Mouse (Mus musculus) liver, embryonic 12.5 days (tissue): ENCODE data around the gene Pnpla1. TPM values are rescaled to one million over a fixed set of nuclear protein-coding genes. Genes with fewer than 3 reads are reported as not detected.
A peak's percentile ranks its signal among the peaks of the same experiment; 100 is the strongest.

Experiments
- ATAC-seq: fragments of 200-750 bp; cut with Nextera tagmentation; 2 replicates; pipeline ENCODE4 v1.8.0; 2017; ENCODE audit warnings: moderate number of reproducible peaks, mild to moderate bottlenecking, moderate library complexity
- H3K27ac ChIP-seq: fragments of 300-500 bp; sonication (generic); 2 replicates; pipeline ENCODE4 v1.5.1; 2016; ENCODE audit warnings: mild to moderate bottlenecking
- H3K27me3 ChIP-seq: fragments of 300-500 bp; sonication (generic); replicated peaks from 2 replicates; pipeline ENCODE4 v1.6.1; 2016; ENCODE audit warnings: mild to moderate bottlenecking, moderate library complexity
- H3K36me3 ChIP-seq: fragments of 300-500 bp; sonication (generic); 2 replicates; pipeline ENCODE4 v1.6.1; 2016; ENCODE audit warnings: mild to moderate bottlenecking, moderate library complexity
- H3K4me1 ChIP-seq: fragments of 300-500 bp; sonication (generic); 2 replicates; pipeline ENCODE4 v1.6.1; 2016
- H3K4me2 ChIP-seq: fragments of 300-500 bp; sonication (generic); 2 replicates; pipeline ENCODE4 v1.6.1; 2016; ENCODE audit warnings: mild to moderate bottlenecking, moderate library complexity
- H3K4me3 ChIP-seq: fragments of 300-500 bp; sonication (generic); 2 replicates; pipeline ENCODE4 v1.5.1; 2016; ENCODE audit warnings: mild to moderate bottlenecking, moderate library complexity
- H3K9ac ChIP-seq: fragments of 300-500 bp; sonication (generic); 2 replicates; pipeline ENCODE4 v1.6.1; 2016; ENCODE audit warnings: mild to moderate bottlenecking, moderate library complexity
- H3K9me3 ChIP-seq: fragments of 300-500 bp; sonication (generic); replicated peaks from 2 replicates; pipeline ENCODE4 v1.6.1; 2016; ENCODE audit warnings: mild to moderate bottlenecking, moderate library complexity
- WGBS: fragments of 180-500 bp; shearing (Covaris S2); methylation state at CpG from one replicate; pipeline ENCODE4 v1.1.7; 2016; ENCODE audit not compliant: insufficient replicate concordance; 5-methylcytosine and 5-hydroxymethylcytosine counted together
- polyA plus RNA-seq: library from polyadenylated mRNA; unstranded; fragments of >200 nt; fragmentation: Nextera tagmentation; extraction: Ambion mirVana; gene quantifications from 2 replicates; pipeline ENCODE4 v1.2.1, GENCODE M21; 2016

The Pnpla1 gene
- polyA plus RNA-seq, 1 experiment from 2014 or later, result not detected

GRCm38 (mm10) chr17:28874216-28874615 lies 16.0 kb downstream of the Pnpla1 start:
- Histone ChIP-seq H3K4me3 (no peak overlapping the region), H3K27me3 (peaks cover 57% of the 10 kb centered on the region), H3K27ac (no peak overlapping the region), H3K36me3 (no peaks in the 10 kb centered on the region), H3K4me1 (peaks cover 21% of the 10 kb centered on the region), H3K9me3 (no peaks in the 10 kb centered on the region), H3K4me2 (no peak overlapping the region), H3K9ac (no peak overlapping the region)
- WGBS, result 66% methylated on average over 4 of the region's 4 CpGs
- ATAC-seq, result no peak

GRCm38 (mm10) chr17:28874825-28875224 lies 16.6 kb downstream of the Pnpla1 start:
- Histone ChIP-seq H3K9ac (no peak overlapping the region), H3K4me3 (no peak overlapping the region), H3K27ac (no peak overlapping the region), H3K27me3 (peaks cover 61% of the 10 kb centered on the region), H3K9me3 (no peaks in the 10 kb centered on the region), H3K4me1 (peaks cover 17% of the 10 kb centered on the region), H3K36me3 (no peaks in the 10 kb centered on the region), H3K4me2 (no peak overlapping the region)
- ATAC-seq, result no peak
- 57% methylated on average over 7 of the region's 7 CpGs for WGBS

- WGBS, result 45% methylated on average over 8 of the region's 8 CpGs
- Histone ChIP-seq H3K36me3 (no peaks in the 10 kb centered on the region), H3K4me3 (no peak overlapping the region), H3K9me3 (no peaks in the 10 kb centered on the region), H3K27ac (no peak overlapping the region), H3K4me2 (no peak overlapping the region), H3K9ac (no peak overlapping the region), H3K27me3 (peaks cover 66% of the 10 kb centered on the region), H3K4me1 (peaks cover 21% of the 10 kb centered on the region)
- ATAC-seq, result no peak
Measured at GRCm38 (mm10) chr17:28875316-28875715, 17.1 kb downstream of the Pnpla1 start.

- 65% methylated on average over 5 of the region's 5 CpGs for WGBS
- no peak overlapping the region for H3K4me3 ChIP-seq
- no peak overlapping the region for H3K4me2 ChIP-seq
- no peak for ATAC-seq
- no peaks in the 10 kb centered on the region for H3K9me3 ChIP-seq
- peaks cover 75% of the 10 kb centered on the region for H3K27me3 ChIP-seq
- no peak overlapping the region for H3K27ac ChIP-seq
- no peak overlapping the region for H3K9ac ChIP-seq
- peaks cover 21% of the 10 kb centered on the region for H3K4me1 ChIP-seq
- no peaks in the 10 kb centered on the region for H3K36me3 ChIP-seq
Measured at GRCm38 (mm10) chr17:28876331-28876730, 18.1 kb downstream of the Pnpla1 start.

- H3K36me3 ChIP-seq, result no peaks in the 10 kb centered on the region
- H3K4me3 ChIP-seq, result no peak overlapping the region
Measured at GRCm38 (mm10) chr17:28876821-28877220, 18.6 kb downstream of the Pnpla1 start.

GRCm38 (mm10) chr17:28879931-28880391 lies 21.8 kb downstream of the Pnpla1 start:
- ATAC-seq, result 0 out of 2 replicates have a peak, but pooled peaks have one; percentile 12
- Histone ChIP-seq H3K9ac (no peak overlapping the region), H3K27ac (no peak overlapping the region), H3K4me3 (no peak overlapping the region), H3K4me2 (no peak overlapping the region), H3K36me3 (no peaks in the 10 kb centered on the region), H3K4me1 (peaks cover 23% of the 10 kb centered on the region), H3K9me3 (no peaks in the 10 kb centered on the region), H3K27me3 (peaks cover 70% of the 10 kb centered on the region)
- 7% methylated on average over 18 of the region's 18 CpGs for WGBS

More at GRCm38 (mm10) chr17:28876821-28877220, 18.6 kb downstream of the Pnpla1 start:
- Histone ChIP-seq H3K27me3 (peaks cover 74% of the 10 kb centered on the region), H3K4me1 (peaks cover 21% of the 10 kb centered on the region), H3K4me2 (peak overlapping the region; percentile 31), H3K27ac (no peak overlapping the region), H3K9ac (no peak overlapping the region), H3K9me3 (no peaks in the 10 kb centered on the region)
- no peak for ATAC-seq
- WGBS, result 16% methylated on average over 19 of the region's 19 CpGs

- Histone ChIP-seq H3K27ac (no peak overlapping the region), H3K9me3 (no peaks in the 10 kb centered on the region), H3K4me3 (no peak overlapping the region), H3K4me2 (peak overlapping the region; percentile 27), H3K4me1 (peaks cover 10% of the 10 kb centered on the region), H3K9ac (no peak overlapping the region), H3K36me3 (no peaks in the 10 kb centered on the region), H3K27me3 (peaks cover 48% of the 10 kb centered on the region)
- 6% methylated on average over 12 of the region's 12 CpGs for WGBS
- ATAC-seq, result no peak
Measured at GRCm38 (mm10) chr17:28882316-28882715, 24.1 kb downstream of the Pnpla1 start.

GRCm38 (mm10) chr17:28882810-28883209 lies 24.6 kb downstream of the Pnpla1 start:
- Histone ChIP-seq H3K36me3 (no peaks in the 10 kb centered on the region), H3K4me3 (no peak overlapping the region), H3K27ac (no peak overlapping the region), H3K4me1 (peaks cover 10% of the 10 kb centered on the region), H3K9me3 (no peaks in the 10 kb centered on the region), H3K4me2 (peak overlapping the region; percentile 27), H3K27me3 (peaks cover 46% of the 10 kb centered on the region), H3K9ac (no peak overlapping the region)
- ATAC-seq, result no peak
- WGBS, result 26% methylated on average over 8 of the region's 8 CpGs

GRCm38 (mm10) chr17:28883941-28884516 lies 25.8 kb downstream of the Pnpla1 start:
- Histone ChIP-seq H3K4me3 (no peak overlapping the region), H3K9ac (no peak overlapping the region), H3K27me3 (peaks cover 35% of the 10 kb centered on the region), H3K36me3 (no peaks in the 10 kb centered on the region), H3K4me2 (no peak overlapping the region), H3K27ac (no peak overlapping the region), H3K9me3 (no peaks in the 10 kb centered on the region), H3K4me1 (peaks cover 10% of the 10 kb centered on the region)
- WGBS, result 41% methylated on average over 10 of the region's 10 CpGs
- no peak for ATAC-seq

- Histone ChIP-seq H3K36me3 (no peaks in the 10 kb centered on the region), H3K4me1 (peaks cover 5% of the 10 kb centered on the region), H3K27me3 (peaks cover 24% of the 10 kb centered on the region), H3K9ac (no peak overlapping the region), H3K9me3 (no peaks in the 10 kb centered on the region), H3K4me2 (no peak overlapping the region), H3K4me3 (no peak overlapping the region), H3K27ac (no peak overlapping the region)
- ATAC-seq, result no peak
- WGBS, result 65% methylated on average over 8 of the region's 8 CpGs
Measured at GRCm38 (mm10) chr17:28885231-28885630, 27.0 kb downstream of the Pnpla1 start.

GRCm38 (mm10) chr17:28886266-28886665 lies 28.1 kb downstream of the Pnpla1 start:
- Histone ChIP-seq H3K9ac (no peak overlapping the region), H3K27me3 (peaks cover 13% of the 10 kb centered on the region), H3K27ac (no peak overlapping the region), H3K9me3 (no peaks in the 10 kb centered on the region), H3K36me3 (no peaks in the 10 kb centered on the region), H3K4me1 (peaks cover 4% of the 10 kb centered on the region), H3K4me2 (no peak overlapping the region), H3K4me3 (no peak overlapping the region)
- ATAC-seq, result no peak
- 68% methylated on average over 8 of the region's 8 CpGs for WGBS

- H3K27me3 ChIP-seq, result no peaks in the 10 kb centered on the region
- 55% methylated on average over 11 of the region's 11 CpGs for WGBS
Measured at GRCm38 (mm10) chr17:28894050-28894767, 36.0 kb downstream of the Pnpla1 start.

More at GRCm38 (mm10) chr17:28894050-28894767, 36.0 kb downstream of the Pnpla1 start:
- no peak for ATAC-seq
- Histone ChIP-seq H3K27ac (no peak overlapping the region), H3K36me3 (no peaks in the 10 kb centered on the region), H3K9ac (no peak overlapping the region), H3K4me2 (no peak overlapping the region), H3K4me3 (no peak overlapping the region), H3K9me3 (no peaks in the 10 kb centered on the region), H3K4me1 (0 out of 2 replicates have a peak, but pooled peaks cover 4% of the 10 kb centered on the region)
